Mouse (Mus musculus): Measurements from ENCODE around the gene Slc43a1. TPM values are rescaled to one million over a fixed set of nuclear protein-coding genes. Genes with fewer than 3 reads are reported as not detected.
"Not testable (repeated sequence)": the region's sequence is repeated elsewhere in the genome, so short reads cannot be mapped to it uniquely, and the experiment has no call there.

Slc43a1 gene
- total RNA-seq, 2 experiments from 2014 or later: 0.30 to 0.35 TPM

- DNase-seq (ENCODE audit: extremely low spot score in 1 of 2, low spot score in 1 of 2): no peak
These were observed 50.8 kb downstream of the Slc43a1 start for GRCm38 (mm10) chr2:84889316-84890044.

- peak in 1 of 2 experiments; percentile 86 for DNase-seq (ENCODE audit: extremely low spot score in 1 of 2, low spot score in 1 of 2)
These were observed 51.3 kb downstream of the Slc43a1 start for GRCm38 (mm10) chr2:84890045-84890340.

GRCm38 (mm10) chr2:84893359-84893758 is 54.7 kb downstream of the Slc43a1 start:
- DNase-seq (ENCODE audit: extremely low spot score in 1 of 2, low spot score in 1 of 2): no peak

GRCm38 (mm10) chr2:84895495-84896198 is 57.0 kb downstream of the Slc43a1 start:
- DNase-seq (ENCODE audit: extremely low spot score in 1 of 2, low spot score in 1 of 2): no peak

GRCm38 (mm10) chr2:84896686-84897085 is 58.0 kb downstream of the Slc43a1 start:
- DNase-seq (ENCODE audit: extremely low spot score in 1 of 2, low spot score in 1 of 2): not testable (repeated sequence)

GRCm38 (mm10) chr2:84912722-84913121 is 74.1 kb downstream of the Slc43a1 start:
- DNase-seq (ENCODE audit: extremely low spot score in 1 of 2, low spot score in 1 of 2): no peak

Other genes starting within 250 kb of the Slc43a1 start
- gene Ctnnd1, start 188.1 kb upstream of the Slc43a1 start, total RNA-seq (2021): 10 to 100 TPM; 46.1 to 59.1 TPM
- gene Btbd18, start 179.8 kb upstream of the Slc43a1 start, total RNA-seq (2021): not detected
- 10 to 100 TPM; 30.3 to 31.5 TPM for gene Selenoh, start 168.1 kb upstream of the Slc43a1 start, total RNA-seq (2021)
- 1 to 10 TPM in 1 of 2 experiments, not detected in 1; 1.1 TPM for gene Gm28635, start 160.8 kb upstream of the Slc43a1 start, total RNA-seq (2021)
- gene Med19, start 160.4 kb upstream of the Slc43a1 start, total RNA-seq (2021): 10 to 100 TPM; 31.3 to 33.3 TPM
- gene Tmx2, start 159.7 kb upstream of the Slc43a1 start, total RNA-seq (2021): 100 to 1,000 TPM; 217 to 249 TPM
- gene Zdhhc5, start 123.7 kb upstream of the Slc43a1 start, total RNA-seq (2021): 10 to 100 TPM; 37.3 to 37.7 TPM
- 1 to 10 TPM; 8.1 to 8.7 TPM for gene Clp1, start 111.5 kb upstream of the Slc43a1 start, total RNA-seq (2021)
- gene Ypel4, start 104.8 kb upstream of the Slc43a1 start, total RNA-seq (2021): 10 to 100 TPM; 60.0 to 67.5 TPM
- gene Gm19426, start 95.2 kb upstream of the Slc43a1 start, total RNA-seq (2021): 1 to 10 TPM; 1.8 to 2.2 TPM
- 1 to 10 TPM; 5.7 to 7.4 TPM for gene Serping1, start 63.4 kb upstream of the Slc43a1 start, total RNA-seq (2021)
- 1 to 10 TPM; 3.9 to 4.3 TPM for gene Ube2l6, start 40.0 kb upstream of the Slc43a1 start, total RNA-seq (2021)
- not detected for gene Smtnl1, start 16.2 kb upstream of the Slc43a1 start, total RNA-seq (2021)
- 10 to 100 TPM; 58.0 to 60.3 TPM for gene Timm10, start 11.9 kb upstream of the Slc43a1 start, total RNA-seq (2021)
- 10 to 100 TPM; 92.3 to 94.5 TPM for gene Rtn4rl2, start 47.9 kb downstream of the Slc43a1 start, total RNA-seq (2021)
- gene Slc43a3, start 97.7 kb downstream of the Slc43a1 start, total RNA-seq (2021): under 1 TPM; 0.82 to 0.98 TPM
- gene Prg2, start 141.6 kb downstream of the Slc43a1 start, total RNA-seq (2021): not detected
- not detected for gene Prg3, start 149.4 kb downstream of the Slc43a1 start, total RNA-seq (2021)
- gene Ssrp1, start 198.4 kb downstream of the Slc43a1 start, total RNA-seq (2021): 100 to 1,000 TPM; 108 to 111 TPM
- gene P2rx3, start 198.6 kb downstream of the Slc43a1 start, total RNA-seq (2021): 1 to 10 TPM; 1.8 to 2.5 TPM
- gene Tnks1bp1, start 209.2 kb downstream of the Slc43a1 start, total RNA-seq (2021): 100 to 1,000 TPM; 141 to 159 TPM